Mouse (Mus musculus) spleen, postnatal 36 days (tissue): Measurements from ENCODE around the gene Cd24a.

Experiments
- DNase-seq, 2 experiments: peaks; one replicate each; pipeline ENCODE4 v3.0.0; 2022; ENCODE audit warnings: low spot score in 2 of 2, mixed read lengths in 1 of 2

Cd24a gene

GRCm38 (mm10) chr10:43581260-43581659 lies 3.2 kb downstream of the Cd24a start:
- no peak for DNase-seq

- no peak for DNase-seq
Observed at GRCm38 (mm10) chr10:43584538-43584937, 6.5 kb downstream of the Cd24a start.

GRCm38 (mm10) chr10:43588470-43589177 lies 10.5 kb downstream of the Cd24a start:
- peak; percentile 52 to 64 for DNase-seq

GRCm38 (mm10) chr10:43591477-43591876 lies 13.4 kb downstream of the Cd24a start:
- DNase-seq = no peak

GRCm38 (mm10) chr10:43593182-43593581 lies 15.1 kb downstream of the Cd24a start:
- DNase-seq = peak in 1 of 2 experiments; percentile 52

GRCm38 (mm10) chr10:43594187-43594586 lies 16.1 kb downstream of the Cd24a start:
- DNase-seq = no peak

- DNase-seq = peak in 1 of 2 experiments; percentile 52
Observed at GRCm38 (mm10) chr10:43594894-43595293, 16.8 kb downstream of the Cd24a start.

GRCm38 (mm10) chr10:43598067-43598726 lies 20.1 kb downstream of the Cd24a start:
- DNase-seq = peak in 1 of 2 experiments; percentile 54

- no peak for DNase-seq
Observed at GRCm38 (mm10) chr10:43601039-43601438, 23.0 kb downstream of the Cd24a start.

GRCm38 (mm10) chr10:43601511-43602396 lies 23.7 kb downstream of the Cd24a start:
- no peak for DNase-seq

GRCm38 (mm10) chr10:43603975-43604686 lies 26.0 kb downstream of the Cd24a start:
- no peak for DNase-seq

GRCm38 (mm10) chr10:43604687-43605250 lies 26.7 kb downstream of the Cd24a start:
- DNase-seq = no peak

- DNase-seq = no peak
Observed at GRCm38 (mm10) chr10:43605901-43606300, 27.8 kb downstream of the Cd24a start.

GRCm38 (mm10) chr10:43609507-43609906 lies 31.4 kb downstream of the Cd24a start:
- DNase-seq = peak; percentile 65 to 83

- DNase-seq = peak; percentile 16 to 29
Observed at GRCm38 (mm10) chr10:43609958-43610357, 31.9 kb downstream of the Cd24a start.

GRCm38 (mm10) chr10:43611081-43611480 lies 33.0 kb downstream of the Cd24a start:
- DNase-seq = no peak

GRCm38 (mm10) chr10:43619059-43619531 lies 41.0 kb downstream of the Cd24a start:
- no peak for DNase-seq

- DNase-seq = no peak
Observed at GRCm38 (mm10) chr10:43619939-43620338, 41.9 kb downstream of the Cd24a start.

GRCm38 (mm10) chr10:43623510-43623909 lies 45.4 kb downstream of the Cd24a start:
- DNase-seq = no peak

GRCm38 (mm10) chr10:43624362-43624761 lies 46.3 kb downstream of the Cd24a start:
- DNase-seq = no peak

GRCm38 (mm10) chr10:43624791-43625398 lies 46.8 kb downstream of the Cd24a start:
- no peak for DNase-seq
